Comparison of ENCODE assay signal across 7 mouse cellular contexts in the genomic region with DNA sequence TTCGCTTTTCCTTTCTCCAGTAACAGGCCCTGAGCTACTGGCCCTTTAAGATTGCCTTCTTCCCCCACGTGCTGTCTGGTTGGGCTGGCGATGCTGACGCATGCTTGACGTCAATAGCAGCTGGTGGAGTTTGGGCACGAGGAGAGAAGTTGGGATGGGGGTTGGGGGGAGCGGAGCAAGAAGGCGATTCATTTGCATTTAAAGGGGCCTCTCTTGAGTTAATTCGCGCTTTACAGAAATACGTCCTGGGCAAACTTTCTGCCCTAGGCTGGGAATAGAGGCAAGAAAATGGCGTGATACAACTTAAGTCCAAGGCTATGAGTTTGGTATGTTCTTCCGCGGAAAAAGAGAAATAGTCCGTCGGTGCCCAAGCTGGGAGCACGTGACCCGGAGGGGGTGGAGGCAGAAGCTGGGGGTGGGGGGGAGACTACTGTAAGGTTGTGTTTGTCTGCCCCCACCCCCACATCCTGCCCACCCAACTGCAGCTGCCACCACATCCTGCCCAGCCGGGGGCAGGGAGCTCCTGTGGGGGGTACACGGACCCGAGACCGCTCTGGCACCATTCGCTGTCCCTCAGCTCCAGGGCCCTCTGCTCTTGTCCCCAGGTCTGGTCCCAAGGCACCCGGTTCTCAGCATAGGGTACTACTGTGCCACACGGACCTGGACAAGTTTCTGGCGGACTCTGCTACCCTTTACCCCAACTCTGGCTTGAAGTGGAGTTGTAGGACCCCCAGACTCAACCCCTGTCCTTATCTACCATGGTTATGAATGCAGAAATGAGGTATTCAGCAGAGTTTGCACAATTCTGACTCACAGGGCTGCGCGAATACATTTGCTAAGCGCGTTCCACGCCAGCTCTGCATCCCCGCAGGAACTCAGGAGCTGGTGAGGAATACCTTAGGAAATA. TPM values are rescaled to one million over a fixed set of nuclear protein-coding genes. Genes with fewer than 3 reads are reported as not detected.
DNase-seq lines count a peak whose midpoint lies in the region; ATAC-seq lines count a peak whose summit lies in the region.

No protein-coding gene starts in this region.

- H3K27ac ChIP-seq in embryonic facial prominence, embryonic 10.5 days (replicated peaks): peak overlapping the region; percentile 88
- H3K27ac ChIP-seq in limb, embryonic 10.5 days: peak overlapping the region; percentile 86
- peak overlapping the region; percentile 75 for H3K27ac ChIP-seq in midbrain, embryonic 13.5 days

- peak overlapping the region; percentile 90 for H3K4me2 ChIP-seq in midbrain, embryonic 13.5 days (replicated peaks)

- peak; percentile 97 for DNase-seq in adrenal gland, adult 8-10 months
- DNase-seq in embryonic facial prominence, embryonic 10.5 days (ENCODE audit: low spot score): peak; percentile 95
- peak; percentile 97 for DNase-seq in kidney, adult 11 months
- peak; percentile 92 for DNase-seq in limb, embryonic 10.5 days (ENCODE audit: low spot score)
- peak; percentile 78 for DNase-seq in spleen, adult 12 weeks (ENCODE audit: low spot score)

- H3K9ac ChIP-seq in midbrain, embryonic 13.5 days (replicated peaks): peak overlapping the region; percentile 66

- H3K4me3 ChIP-seq in embryonic facial prominence, embryonic 10.5 days: peak overlapping the region; percentile 70
- H3K4me3 ChIP-seq in limb, embryonic 10.5 days: peak overlapping the region; percentile 58
- H3K4me3 ChIP-seq in midbrain, embryonic 13.5 days (replicated peaks): peak overlapping the region; percentile 53

- H3K27me3 ChIP-seq in embryonic facial prominence, embryonic 10.5 days (replicated peaks; ENCODE audit: low read depth, poor library complexity, severe bottlenecking): peaks cover 26% of the 10 kb centered on the region
- 0 out of 2 replicates have a peak, but pooled peaks cover 3% of the 10 kb centered on the region for H3K27me3 ChIP-seq in limb, embryonic 10.5 days (ENCODE audit: low read depth, poor library complexity, severe bottlenecking)
- peaks cover 25% of the 10 kb centered on the region for H3K27me3 ChIP-seq in midbrain, embryonic 13.5 days

- no peaks in the 10 kb centered on the region for H3K36me3 ChIP-seq in embryonic facial prominence, embryonic 10.5 days (replicated peaks)
- no peaks in the 10 kb centered on the region for H3K36me3 ChIP-seq in limb, embryonic 10.5 days
- no peaks in the 10 kb centered on the region for H3K36me3 ChIP-seq in midbrain, embryonic 13.5 days

- ATAC-seq in granulocyte monocyte progenitor cell, adult 5-6 weeks (replicated peaks; ENCODE audit: poor library complexity, severe bottlenecking): peak; percentile 51
- peak; percentile 65 for ATAC-seq in midbrain, embryonic 13.5 days

- peaks cover 63% of the 10 kb centered on the region for H3K4me1 ChIP-seq in embryonic facial prominence, embryonic 10.5 days
- peaks cover 60% of the 10 kb centered on the region for H3K4me1 ChIP-seq in limb, embryonic 10.5 days
- H3K4me1 ChIP-seq in midbrain, embryonic 13.5 days (replicated peaks): peaks cover 38% of the 10 kb centered on the region

- no peaks in the 10 kb centered on the region for H3K9me3 ChIP-seq in embryonic facial prominence, embryonic 10.5 days
- H3K9me3 ChIP-seq in limb, embryonic 10.5 days (replicated peaks): no peaks in the 10 kb centered on the region
- no peaks in the 10 kb centered on the region for H3K9me3 ChIP-seq in midbrain, embryonic 13.5 days

- WGBS in embryonic facial prominence, embryonic 10.5 days: under 1% methylated on average over 32 of the region's 32 CpGs
- under 1% methylated on average over 32 of the region's 32 CpGs for WGBS in limb, embryonic 10.5 days
- under 1% methylated on average over 32 of the region's 32 CpGs for WGBS in midbrain, embryonic 13.5 days

RNA-seq across cellular contexts. Expression of a gene that starts 3.6 kb away (rescaled TPM):
- 100 to 1,000 TPM in 1 of 4 experiments, 10 to 100 TPM in 3; 82.0 to 111 (median 89.0) TPM for total RNA-seq in adrenal gland, adult 8-10 months (2022)
- 11.1 and 12.1 TPM in 2 replicates for polyA plus RNA-seq in embryonic facial prominence, embryonic 10.5 days (2016; fragmentation: Nextera tagmentation; extraction: Ambion mirVana)
- 119 and 132 TPM in 2 replicates for total RNA-seq in granulocyte monocyte progenitor cell, adult 5-6 weeks (2014; fragmentation: Nextera tagmentation)
- 42.4 and 52.4 TPM in 2 replicates for total RNA-seq in granulocyte monocyte progenitor cell, adult 5-6 weeks (2017)
- 12.3 and 14.0 TPM in 2 replicates for polyA plus RNA-seq in limb, embryonic 10.5 days (2016; fragmentation: Nextera tagmentation; extraction: Ambion mirVana)
- 15.1 and 16.9 TPM in 2 replicates for polyA plus RNA-seq in midbrain, embryonic 13.5 days (2015; fragmentation: Nextera tagmentation; extraction: Ambion mirVana)

RNA-seq across cellular contexts. Expression of a gene that starts 56.8 kb away (rescaled TPM):
- 1 to 10 TPM in 1 of 4 experiments, under 1 TPM in 3; 0.61 to 2.3 (median 0.73) TPM for total RNA-seq in adrenal gland, adult 8-10 months (2022)
- 27.3 and 28.2 TPM in 2 replicates for polyA plus RNA-seq in embryonic facial prominence, embryonic 10.5 days (2016; fragmentation: Nextera tagmentation; extraction: Ambion mirVana)
- 5.9 and 9.9 TPM in 2 replicates for total RNA-seq in granulocyte monocyte progenitor cell, adult 5-6 weeks (2014; fragmentation: Nextera tagmentation)
- 19.5 and 19.9 TPM in 2 replicates for total RNA-seq in granulocyte monocyte progenitor cell, adult 5-6 weeks (2017)
- 23.1 and 26.7 TPM in 2 replicates for polyA plus RNA-seq in limb, embryonic 10.5 days (2016; fragmentation: Nextera tagmentation; extraction: Ambion mirVana)
- polyA plus RNA-seq in midbrain, embryonic 13.5 days (2015; fragmentation: Nextera tagmentation; extraction: Ambion mirVana): 6.2 and 6.6 TPM in 2 replicates

Comparison
In these comparisons a context has a peak if more than half of its experiments do, and no peak if none do; other contexts are left out.
1. Peak in every context shown above with its lines: DNase-seq, ATAC-seq, H3K4me3 ChIP-seq and H3K27ac ChIP-seq.